Mouse (Mus musculus): Measurements from ENCODE around the gene Gm5580. TPM values are rescaled to one million over a fixed set of nuclear protein-coding genes. Genes with fewer than 3 reads are reported as not detected.
"Not testable (repeated sequence)": the region's sequence is repeated elsewhere in the genome, so short reads cannot be mapped to it uniquely, and the experiment has no call there.

The Gm5580 gene
- polyA plus RNA-seq, 1 experiment = 0.11 TPM

DNA sequence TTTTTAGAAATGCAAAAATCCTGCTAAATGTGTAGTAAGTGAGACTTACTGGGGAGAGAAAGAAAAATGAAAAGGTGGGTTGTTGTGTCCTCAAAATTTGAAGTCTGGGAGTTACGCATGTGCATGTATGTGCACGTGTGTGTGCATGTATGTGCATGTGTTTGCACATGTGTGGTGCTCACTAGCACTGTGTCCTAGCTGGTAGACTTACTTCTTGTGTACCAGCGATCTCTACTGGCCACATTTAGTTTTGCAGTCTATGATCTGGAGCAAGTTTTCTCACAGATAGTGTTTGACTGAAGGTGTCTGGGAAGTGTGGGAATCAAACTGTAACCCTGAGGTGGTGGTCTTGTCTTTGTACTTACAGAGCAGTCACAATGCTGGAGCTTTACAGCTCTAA lies 18.9 kb downstream of the Gm5580 start:
- 23% methylated on average over 3 of the region's 3 CpGs for WGBS
- no peak for TF ChIP-seq POLR2A (IDR thresholded peaks at IDR 0.05; ENCODE audit: low read depth, low read length)
- no peak for TF ChIP-seq CTCF (IDR thresholded peaks at IDR 0.05; ENCODE audit: extremely low read depth, insufficient read length, insufficient replicate concordance, low read depth, low read length)
- no peak overlapping the region for H3K4me3 ChIP-seq (ENCODE audit: low read depth, low read length)
- no peak overlapping the region for H3K27ac ChIP-seq (ENCODE audit: insufficient read depth, low read depth, low read length)
- H3K4me1 ChIP-seq (ENCODE audit: control insufficient read depth, insufficient read depth, insufficient read length, low read length) = no peaks in the 10 kb centered on the region
- H3K36me3 ChIP-seq (ENCODE audit: control insufficient read depth, insufficient read depth, low read length) = no peaks in the 10 kb centered on the region
- no peaks in the 10 kb centered on the region for H3K27me3 ChIP-seq (ENCODE audit: control insufficient read depth, insufficient read depth, low read length)

DNA sequence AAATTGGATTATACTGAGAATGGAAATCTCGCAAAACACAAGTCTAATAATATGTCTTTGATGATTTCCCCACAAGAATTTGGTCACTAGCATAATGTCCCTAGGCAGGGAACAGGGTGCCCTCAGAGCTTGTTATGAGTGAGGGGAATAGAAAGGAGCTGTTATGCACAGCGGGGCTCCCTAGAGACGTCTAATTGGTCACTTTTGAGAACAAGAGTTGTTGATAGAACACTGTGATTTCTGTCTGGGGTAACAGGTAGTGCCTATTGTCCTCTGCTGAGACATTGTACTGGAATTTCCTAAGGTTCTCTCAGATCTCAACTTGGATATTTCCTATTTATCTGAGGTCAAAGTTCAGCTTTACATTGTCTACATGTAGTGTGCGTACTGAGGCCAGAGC lies 33.2 kb downstream of the Gm5580 start, which contains the start of gene Olfr215:
Gene Olfr215, minus strand, starts transcription at position 101 of the 400 bp plus-strand sequence.
- Histone ChIP-seq H3K36me3 (ENCODE audit: control insufficient read depth, insufficient read depth, low read length) (no peaks in the 10 kb centered on the region), H3K4me3 (ENCODE audit: low read depth, low read length) (no peak within 1 kb of the TSS), H3K4me1 (ENCODE audit: control insufficient read depth, insufficient read depth, insufficient read length, low read length) (no peaks in the 10 kb centered on the region), H3K27me3 (ENCODE audit: control insufficient read depth, insufficient read depth, low read length) (no peaks in the 10 kb centered on the region), H3K27ac (ENCODE audit: insufficient read depth, low read depth, low read length) (no peak within 1 kb of the TSS)
- TF ChIP-seq CTCF (IDR thresholded peaks at IDR 0.05; ENCODE audit: extremely low read depth, insufficient read length, insufficient replicate concordance, low read depth, low read length) = no peak
- TF ChIP-seq POLR2A (IDR thresholded peaks at IDR 0.05; ENCODE audit: low read depth, low read length) = no peak
- WGBS = 65% methylated on average over 4 of the region's 4 CpGs

DNA sequence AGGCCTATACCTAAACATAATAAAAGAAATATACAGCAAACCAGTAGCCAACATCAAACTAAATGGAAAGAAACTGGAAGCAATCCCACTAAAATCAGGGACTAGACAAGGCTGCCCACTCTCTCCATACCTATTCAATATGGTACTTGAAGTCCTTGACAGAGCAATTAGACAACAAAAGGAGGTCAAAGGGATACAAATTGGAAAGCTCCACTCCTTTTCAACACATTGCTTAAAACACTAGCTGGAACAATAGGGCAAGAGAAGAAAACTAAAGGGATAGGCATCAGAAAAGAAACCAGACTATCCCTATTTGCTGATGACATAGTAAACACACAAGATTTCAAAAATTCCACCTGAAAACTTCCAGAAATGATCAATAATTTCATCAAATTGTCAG lies 50.0 kb downstream of the Gm5580 start:
- H3K27me3 ChIP-seq (ENCODE audit: control insufficient read depth, insufficient read depth, low read length); H3K36me3 ChIP-seq (ENCODE audit: control insufficient read depth, insufficient read depth, low read length); H3K4me3 ChIP-seq (ENCODE audit: low read depth, low read length); H3K27ac ChIP-seq (ENCODE audit: insufficient read depth, low read depth, low read length); H3K4me1 ChIP-seq (ENCODE audit: control insufficient read depth, insufficient read depth, insufficient read length, low read length): not testable (repeated sequence)

Other genes starting within 250 kb of the Gm5580 start
- 39.1 and 65.1 TPM in 2 replicates for gene March8, start 213.1 kb upstream of the Gm5580 start, polyA plus RNA-seq (2012; rRNA removed)
- 2.9 and 3.6 TPM in 2 replicates for gene Alox5, start 90.0 kb upstream of the Gm5580 start, polyA plus RNA-seq (2012; rRNA removed)
- not detected in 2 replicates for gene Olfr211, start 62.0 kb upstream of the Gm5580 start, polyA plus RNA-seq (2012; rRNA removed)
- not detected in 2 replicates for gene Olfr212, start 44.6 kb upstream of the Gm5580 start, polyA plus RNA-seq (2012; rRNA removed)
- gene Olfr213, start 12.7 kb upstream of the Gm5580 start, polyA plus RNA-seq (2012; rRNA removed) = not detected in 2 replicates
- gene Olfr214, start 3.1 kb downstream of the Gm5580 start, polyA plus RNA-seq (2012; rRNA removed) = not detected in 2 replicates
- not detected in 2 replicates for gene Olfr215, start 33.1 kb downstream of the Gm5580 start, polyA plus RNA-seq (2012; rRNA removed)
- 1.3 and 2.9 TPM in 2 replicates for gene Zfp422, start 77.9 kb downstream of the Gm5580 start, polyA plus RNA-seq (2012; rRNA removed)
- gene Depp1, start 99.5 kb downstream of the Gm5580 start, polyA plus RNA-seq (2012; rRNA removed) = 1.4 and 2.6 TPM in 2 replicates
- gene Rassf4, start 122.8 kb downstream of the Gm5580 start, polyA plus RNA-seq (2012; rRNA removed) = 3.7 and 4.4 TPM in 2 replicates
- not detected in 2 replicates for gene Tmem72, start 165.8 kb downstream of the Gm5580 start, polyA plus RNA-seq (2012; rRNA removed)

Data from small intestine, adult 2 months (tissue).